Mouse (Mus musculus) granulocyte monocyte progenitor cell, adult 5-6 weeks (primary cell): ENCODE results near the gene Fga. TPM values are rescaled to one million over a fixed set of nuclear protein-coding genes. Genes with fewer than 3 reads are reported as not detected.

Experiments
- ATAC-seq: replicated peaks from 2 replicates; pipeline ENCODE4 v1.8.0; 2016; ENCODE audit warnings: mild to moderate bottlenecking, moderate TSS enrichment, inconsistent platforms; ENCODE audit not compliant: poor library complexity, severe bottlenecking
- total RNA-seq, 2 experiments: library from RNA; stranded (forward) in 1 of 2; stranded (reverse) in 1 of 2; fragments of 200-712, 200-1000 nt in 1 of 2; fragments of >200 nt in 1 of 2; fragmentation: Nextera tagmentation in 1 of 2; gene quantifications; 2 replicates each; pipeline ENCODE4 v1.2.3; 2014 to 2017

Gene Fga
- total RNA-seq (2014; fragmentation: Nextera tagmentation) (not detected in 2 replicates), total RNA-seq (2017) (not detected in 2 replicates)

- ATAC-seq = no peak
Observed at GRCm38 (mm10) chr3:83025475-83026301, at the start of gene Fga. Gene Fga, plus strand, starts transcription at chr3:83026076.

GRCm38 (mm10) chr3:82980818-82981217 is 45.1 kb upstream of the Fga start:
- no peak for ATAC-seq

- no peak for ATAC-seq
Observed at GRCm38 (mm10) chr3:82981861-82982260, 44.0 kb upstream of the Fga start.

GRCm38 (mm10) chr3:82984840-82985239 is 41.0 kb upstream of the Fga start:
- no peak for ATAC-seq

GRCm38 (mm10) chr3:82991963-82992362 is 33.9 kb upstream of the Fga start:
- ATAC-seq = no peak

GRCm38 (mm10) chr3:82992956-82993355 is 32.9 kb upstream of the Fga start:
- ATAC-seq = no peak

- peak; percentile 85 for ATAC-seq
Observed at GRCm38 (mm10) chr3:82995368-82995767, 30.5 kb upstream of the Fga start.

GRCm38 (mm10) chr3:82996656-82997055 is 29.2 kb upstream of the Fga start:
- no peak for ATAC-seq

GRCm38 (mm10) chr3:82998772-82999463 is 27.0 kb upstream of the Fga start:
- peak; percentile 77 for ATAC-seq

- ATAC-seq = no peak
Observed at GRCm38 (mm10) chr3:82999995-83000394, 25.9 kb upstream of the Fga start.

- ATAC-seq = peak; percentile 83
Observed at GRCm38 (mm10) chr3:83002191-83002590, 23.7 kb upstream of the Fga start.

GRCm38 (mm10) chr3:83003068-83003467 is 22.8 kb upstream of the Fga start:
- no peak for ATAC-seq

- ATAC-seq = no peak
Observed at GRCm38 (mm10) chr3:83004801-83005200, 21.1 kb upstream of the Fga start.

- no peak for ATAC-seq
Observed at GRCm38 (mm10) chr3:83007557-83007956, 18.3 kb upstream of the Fga start, which contains the start of gene Fgg. Gene Fgg, plus strand, starts transcription at chr3:83007724.

- ATAC-seq = no peak
Observed at GRCm38 (mm10) chr3:83010291-83010690, 15.6 kb upstream of the Fga start.

- ATAC-seq = no peak
Observed at GRCm38 (mm10) chr3:83011136-83011535, 14.7 kb upstream of the Fga start.

GRCm38 (mm10) chr3:83011565-83011964 is 14.3 kb upstream of the Fga start:
- no peak for ATAC-seq

- ATAC-seq = no peak
Observed at GRCm38 (mm10) chr3:83012636-83013035, 13.2 kb upstream of the Fga start.

- ATAC-seq = no peak
Observed at GRCm38 (mm10) chr3:83013951-83014350, 11.9 kb upstream of the Fga start.

GRCm38 (mm10) chr3:83016236-83016635 is 9.6 kb upstream of the Fga start:
- ATAC-seq = no peak

- ATAC-seq = no peak
Observed at GRCm38 (mm10) chr3:83020387-83020786, 5.5 kb upstream of the Fga start.

GRCm38 (mm10) chr3:83021176-83021575 is 4.7 kb upstream of the Fga start:
- no peak for ATAC-seq
